Mouse (Mus musculus): ENCODE measurements around the gene Zfp710. TPM values are rescaled to one million over a fixed set of nuclear protein-coding genes. Genes with fewer than 3 reads are reported as not detected.
"Not testable (repeated sequence)": the region's sequence is repeated elsewhere in the genome, so short reads cannot be mapped to it uniquely, and the experiment has no call there.

Zfp710 gene
- total RNA-seq (2015; ENCODE audit: low replicate concordance) (6.9 and 8.8 TPM in 2 replicates), total RNA-seq (2017; ENCODE audit: low replicate concordance) (5.1 and 6.0 TPM in 2 replicates)

- ATAC-seq (replicated peaks; ENCODE audit: low FRiP score, poor library complexity, severe bottlenecking) = peak; percentile 28; the same call in 1 of the 2 replicates
These were observed at the start of gene Zfp710 for GRCm38 (mm10) chr7:80024521-80025390. Zfp710 (plus strand) TSS chr7:80024814.

DNA sequence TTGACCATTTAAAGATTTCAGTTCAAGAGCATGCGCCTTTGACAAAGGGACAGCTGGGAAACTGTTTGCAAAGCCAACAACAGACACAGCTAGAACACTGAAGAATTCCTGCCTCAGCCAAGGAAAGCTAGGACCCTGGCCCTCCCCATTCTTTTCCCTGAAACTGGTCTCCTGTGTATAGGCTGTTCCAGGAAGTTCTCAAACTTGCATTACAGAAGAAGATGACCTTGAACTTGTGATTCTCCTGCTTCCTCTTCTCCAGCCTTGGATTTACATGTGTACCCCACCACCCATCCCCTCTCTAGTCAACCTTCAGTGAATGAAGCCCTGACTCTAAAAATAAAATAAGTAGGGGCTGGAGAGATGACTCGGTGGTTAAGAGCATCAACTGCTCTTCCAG is 49.3 kb upstream of the Zfp710 start:
- no peak for ATAC-seq (replicated peaks; ENCODE audit: low FRiP score, poor library complexity, severe bottlenecking)

DNA sequence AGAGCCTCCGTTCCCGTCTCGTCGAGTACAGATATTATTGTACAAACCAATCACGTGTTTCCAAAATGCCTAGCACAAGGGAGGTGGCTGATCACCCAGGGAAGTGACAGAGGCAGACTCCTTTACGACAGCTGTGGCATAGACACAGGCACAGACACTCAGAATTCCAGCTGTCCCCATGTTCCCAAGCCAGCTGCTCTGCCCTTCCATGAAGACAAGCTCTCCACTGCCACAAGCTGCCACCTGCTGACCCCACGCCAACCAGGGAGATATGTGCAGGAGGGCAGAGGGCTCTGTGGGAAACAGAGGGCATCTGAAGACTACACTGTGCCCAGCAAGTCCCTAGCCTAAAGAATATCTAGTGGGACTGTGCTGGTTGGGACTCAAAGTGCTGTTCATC is 37.9 kb upstream of the Zfp710 start:
- ATAC-seq (replicated peaks; ENCODE audit: low FRiP score, poor library complexity, severe bottlenecking) = peak; percentile 35; the same call in 1 of the 2 replicates

DNA sequence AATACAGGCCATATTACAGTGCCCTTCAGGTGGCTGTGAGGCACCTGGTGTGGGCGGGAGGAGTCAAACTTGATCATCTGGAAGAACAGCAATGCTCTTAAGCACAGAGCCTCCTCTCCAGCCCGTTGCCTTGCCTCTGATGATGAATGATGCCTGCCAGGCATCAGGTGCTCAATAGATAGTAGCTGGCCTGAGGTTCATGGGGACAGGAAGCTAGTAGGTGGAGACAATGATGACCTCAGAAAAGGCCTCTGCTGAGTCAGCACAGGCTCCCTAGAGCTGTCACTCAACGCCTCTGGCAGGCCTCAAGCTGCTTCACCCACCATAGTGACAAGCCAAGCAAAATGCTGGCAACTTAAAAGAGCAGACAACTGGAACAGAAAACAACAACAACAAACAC is 36.9 kb upstream of the Zfp710 start:
- ATAC-seq (replicated peaks; ENCODE audit: low FRiP score, poor library complexity, severe bottlenecking) = no peak

DNA sequence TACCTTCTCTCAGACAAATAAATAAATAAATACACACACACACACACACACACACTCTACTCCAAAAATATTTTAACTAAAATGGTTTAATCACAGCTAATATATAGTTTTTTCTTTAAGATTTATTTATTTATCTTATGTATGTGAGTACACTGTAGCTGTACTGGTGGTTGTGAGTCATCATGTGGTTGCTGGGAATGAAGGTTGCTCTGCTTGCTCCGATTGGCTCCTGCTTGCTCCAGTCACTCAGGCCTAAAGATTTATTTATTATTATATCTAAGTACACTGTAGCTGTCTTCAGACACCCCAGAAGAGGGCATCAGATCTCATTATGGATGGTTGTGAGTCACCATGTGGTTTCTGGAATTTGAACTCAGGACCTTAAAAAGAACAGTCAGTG is 36.1 kb upstream of the Zfp710 start:
- not testable (repeated sequence) for ATAC-seq (replicated peaks; ENCODE audit: low FRiP score, poor library complexity, severe bottlenecking)

- no peak for ATAC-seq (replicated peaks; ENCODE audit: low FRiP score, poor library complexity, severe bottlenecking)
These were observed 30.1 kb upstream of the Zfp710 start for GRCm38 (mm10) chr7:79994476-79994875.

GRCm38 (mm10) chr7:79997761-79998160 is 26.9 kb upstream of the Zfp710 start:
- no peak for ATAC-seq (replicated peaks; ENCODE audit: low FRiP score, poor library complexity, severe bottlenecking)

DNA sequence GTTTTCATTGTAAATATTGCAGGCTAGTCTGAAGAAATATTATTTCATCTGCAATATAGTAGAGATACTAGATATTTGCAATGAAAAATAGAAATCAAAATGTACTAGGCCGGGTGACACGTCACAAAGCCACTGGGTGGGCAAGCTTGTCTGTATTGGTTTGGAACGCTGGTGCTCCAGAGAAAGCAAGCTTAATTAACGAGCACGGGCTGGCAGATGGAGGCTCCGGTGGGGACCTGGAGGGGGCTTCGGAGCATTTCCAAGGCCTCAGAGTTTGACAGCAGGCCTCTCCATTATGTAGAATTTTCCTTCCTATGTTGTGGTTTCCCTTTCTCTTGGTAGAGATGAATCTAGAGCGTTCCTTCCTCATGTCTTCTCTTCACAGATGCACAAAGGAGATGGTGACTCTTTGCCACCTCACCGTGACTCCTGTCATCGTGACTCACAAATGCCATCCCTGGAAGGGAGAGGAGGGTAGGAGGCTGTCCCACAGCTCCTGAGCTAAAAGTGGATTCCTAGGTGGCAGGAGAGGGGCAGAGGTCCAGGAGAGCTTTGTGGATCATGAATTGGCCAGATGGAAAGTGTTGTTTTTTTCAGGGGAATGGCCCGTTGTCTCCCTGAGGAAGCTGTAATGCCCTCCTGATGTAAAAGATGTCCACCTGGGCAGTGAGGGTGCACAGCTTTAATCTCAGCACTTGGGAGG is 22.1 kb upstream of the Zfp710 start:
- ATAC-seq (replicated peaks; ENCODE audit: low FRiP score, poor library complexity, severe bottlenecking) = no peak

DNA sequence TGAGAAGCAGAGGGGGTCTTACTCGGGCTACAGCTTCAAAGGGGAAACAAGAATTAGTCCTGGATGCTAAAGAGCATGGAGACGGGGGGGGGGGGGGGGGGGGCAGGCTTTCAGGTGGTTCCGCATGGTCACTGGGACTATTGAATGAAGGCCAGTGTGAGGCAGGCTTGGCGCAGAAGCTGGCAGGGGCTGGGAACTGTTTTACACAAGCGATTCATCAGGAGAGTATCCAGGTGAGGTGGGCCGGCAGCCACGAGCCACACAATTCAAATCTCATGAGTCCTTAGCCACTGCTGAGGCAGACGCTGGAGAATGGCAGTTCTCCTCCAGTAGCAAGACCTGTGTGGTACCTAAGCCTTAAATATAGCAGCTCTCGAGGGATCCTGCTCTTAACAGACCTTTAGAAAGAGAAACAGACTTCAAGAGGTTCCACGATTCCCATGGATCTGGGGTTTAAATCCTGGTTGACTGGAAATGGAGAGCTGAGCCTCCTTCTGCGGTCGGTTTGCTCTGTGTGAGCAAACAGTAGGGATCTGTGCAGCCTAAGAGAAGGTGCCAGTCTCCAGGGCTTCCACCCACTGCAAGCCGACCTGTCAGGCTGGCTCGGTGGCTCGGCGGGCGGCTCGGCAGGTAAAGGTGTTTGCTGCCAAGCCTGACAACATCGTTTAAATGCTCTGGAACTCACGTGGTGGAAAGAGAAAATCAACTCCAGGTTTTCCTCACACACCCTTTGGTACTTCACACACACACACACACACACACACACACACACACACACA is 19.6 kb upstream of the Zfp710 start:
- no peak for ATAC-seq (replicated peaks; ENCODE audit: low FRiP score, poor library complexity, severe bottlenecking)

DNA sequence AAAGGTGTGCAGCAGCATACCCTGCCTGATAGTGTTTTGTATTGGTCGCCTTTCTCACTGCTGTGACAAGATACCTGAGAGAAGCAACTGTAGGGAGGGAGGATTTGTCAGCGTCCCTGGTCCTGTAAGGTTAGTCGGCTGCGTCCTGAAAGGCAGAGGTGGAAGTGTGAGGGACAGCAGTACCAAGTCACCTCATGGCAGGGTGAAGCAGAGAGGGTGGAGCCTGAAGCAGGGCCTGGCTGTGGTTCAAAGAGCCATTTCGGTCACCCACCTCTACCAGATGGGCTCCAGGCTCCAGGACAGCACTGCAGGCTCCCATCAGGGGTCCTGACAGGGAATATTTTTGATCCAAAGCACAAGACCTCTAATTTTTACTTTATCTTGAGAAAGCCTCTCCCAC is 13.9 kb upstream of the Zfp710 start:
- ATAC-seq (replicated peaks; ENCODE audit: low FRiP score, poor library complexity, severe bottlenecking) = no peak

DNA sequence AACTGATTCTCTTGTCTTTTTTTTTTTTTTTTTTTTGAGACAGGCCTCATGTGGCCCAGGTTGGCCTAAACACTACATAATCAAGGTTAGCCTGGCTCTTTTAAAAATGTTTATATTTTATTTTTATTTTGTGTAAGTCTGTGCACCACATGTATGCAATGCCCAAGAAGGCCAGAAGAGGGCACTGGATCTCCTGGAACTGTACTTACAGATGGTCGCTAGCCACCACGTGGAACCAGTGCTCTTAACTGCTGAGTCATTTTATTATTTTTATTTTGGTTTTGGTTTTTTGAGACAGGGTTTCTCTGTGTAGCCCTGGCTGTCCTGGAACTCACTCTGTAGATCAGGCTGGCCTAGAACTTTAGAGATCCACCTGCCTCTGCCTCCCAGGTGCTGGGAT is 13.1 kb upstream of the Zfp710 start:
- ATAC-seq (replicated peaks; ENCODE audit: low FRiP score, poor library complexity, severe bottlenecking) = 0 out of 2 replicates have a peak, but pooled peaks have one; percentile 60

DNA sequence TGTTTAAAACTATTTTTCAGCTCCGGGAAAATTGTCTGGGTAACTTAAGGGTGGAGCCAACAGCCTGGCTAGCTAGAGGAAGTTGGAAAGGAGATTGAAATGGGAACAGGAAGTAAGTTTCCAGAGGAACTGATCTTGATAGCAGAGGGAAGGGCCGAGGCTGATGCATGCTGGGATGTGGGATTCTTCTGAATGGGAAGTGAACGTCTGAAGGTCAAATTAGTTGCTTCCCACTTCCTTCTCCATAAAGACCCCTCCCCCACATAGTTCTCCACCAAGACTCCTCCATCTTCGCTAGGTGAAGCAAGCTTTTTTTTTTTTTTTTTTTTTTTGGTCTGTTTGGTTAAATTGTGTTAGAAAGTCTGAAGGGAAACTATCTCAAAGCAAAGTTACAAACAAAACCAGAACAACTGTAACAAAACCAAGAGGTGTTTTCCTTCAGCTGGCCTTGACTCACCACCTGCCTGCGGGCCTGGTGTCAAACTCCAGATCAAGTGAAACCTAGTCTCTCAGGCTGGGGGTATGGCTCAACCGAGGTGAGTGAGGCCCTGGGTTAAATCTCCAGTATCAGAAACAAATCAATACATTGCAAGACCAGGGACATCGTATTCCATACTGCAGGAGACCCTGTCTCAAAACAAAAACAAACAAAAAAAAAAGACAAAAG is 10.6 kb upstream of the Zfp710 start:
- no peak for ATAC-seq (replicated peaks; ENCODE audit: low FRiP score, poor library complexity, severe bottlenecking)

DNA sequence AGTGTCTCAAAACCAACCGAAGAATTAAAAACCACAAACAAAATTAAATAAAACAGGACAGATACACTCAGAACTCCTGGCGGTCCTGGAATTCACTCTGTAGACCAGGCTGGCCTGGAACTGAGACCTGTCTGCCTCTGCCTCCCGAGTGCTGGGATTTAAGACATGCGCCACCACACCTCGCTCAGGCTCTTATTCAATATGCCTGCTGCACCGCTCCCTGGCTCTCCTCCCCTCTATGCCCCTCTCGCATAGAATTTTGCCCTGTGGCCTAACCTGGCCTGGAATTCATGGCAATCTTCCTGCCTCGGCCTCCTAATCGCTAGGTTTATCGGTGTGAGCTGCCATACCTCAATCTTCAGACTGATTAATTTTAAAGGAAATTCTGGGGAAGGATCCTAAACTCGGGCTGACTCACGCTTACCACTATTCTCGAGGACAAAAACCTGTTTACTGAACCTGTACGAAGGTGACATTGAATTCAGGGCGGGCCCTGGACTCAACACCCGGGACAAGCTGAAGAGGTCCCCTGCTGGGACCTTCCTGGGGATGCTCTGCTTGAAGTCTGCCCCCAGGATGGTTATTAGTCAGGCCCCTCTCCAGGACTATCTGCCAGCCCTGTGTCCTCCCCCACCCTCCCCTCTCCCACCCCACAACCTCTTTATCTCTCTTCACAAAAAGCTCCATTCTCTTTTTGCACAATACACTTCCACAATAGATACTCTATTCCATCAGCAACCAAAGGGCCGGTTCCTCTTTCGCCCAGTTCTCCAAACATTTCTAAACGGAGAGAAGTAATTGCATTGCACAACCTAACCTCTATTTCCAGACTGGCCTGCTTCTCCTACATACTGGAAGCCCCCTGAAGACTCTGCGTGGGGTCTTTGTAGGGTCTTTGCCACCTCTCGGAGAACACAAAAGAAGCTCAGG is 9.5 kb upstream of the Zfp710 start:
- ATAC-seq (replicated peaks; ENCODE audit: low FRiP score, poor library complexity, severe bottlenecking) = no peak

- ATAC-seq (replicated peaks; ENCODE audit: low FRiP score, poor library complexity, severe bottlenecking) = no peak
These were observed 5.8 kb upstream of the Zfp710 start for GRCm38 (mm10) chr7:80018506-80019452.

DNA sequence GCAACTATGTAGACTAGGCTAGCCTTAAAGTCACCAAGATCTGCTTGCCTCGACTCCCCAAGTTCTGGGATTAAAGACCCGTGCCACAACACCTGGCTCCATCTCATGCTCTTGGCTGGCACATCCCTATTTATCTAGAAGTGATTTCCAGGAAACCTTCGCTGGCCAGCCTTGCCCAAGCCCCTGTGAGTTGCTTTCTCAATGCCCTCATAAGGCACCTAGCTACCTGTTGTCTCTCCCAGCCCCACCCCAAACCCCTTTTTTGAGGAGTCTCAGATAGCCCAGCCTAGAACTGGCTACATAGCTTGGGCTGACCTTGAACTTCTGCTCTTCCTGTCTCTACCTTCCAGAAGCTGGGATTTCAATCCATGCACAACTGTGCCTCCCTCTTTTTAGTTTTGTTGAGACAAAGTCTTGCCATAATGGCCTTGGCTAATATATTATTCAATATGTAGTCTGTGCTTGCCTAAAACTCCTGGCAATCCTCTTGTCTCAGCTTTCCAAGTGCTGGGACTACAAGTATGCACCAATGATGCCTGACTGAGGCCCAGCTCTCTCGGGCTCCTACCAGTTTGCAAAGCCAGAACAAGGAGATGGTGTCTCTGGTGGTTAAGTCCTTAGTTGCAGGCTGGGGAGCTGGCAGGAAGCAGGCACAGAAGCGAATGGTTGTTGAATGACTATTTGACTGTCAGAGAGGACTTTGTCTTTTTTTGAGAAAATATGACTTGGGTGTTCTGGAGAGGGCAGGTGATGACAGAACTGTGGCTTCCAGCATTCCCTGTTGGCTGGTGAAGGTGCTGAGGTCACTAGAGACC is 786 bp upstream of the Zfp710 start:
- no peak for ATAC-seq (replicated peaks; ENCODE audit: low FRiP score, poor library complexity, severe bottlenecking)

DNA sequence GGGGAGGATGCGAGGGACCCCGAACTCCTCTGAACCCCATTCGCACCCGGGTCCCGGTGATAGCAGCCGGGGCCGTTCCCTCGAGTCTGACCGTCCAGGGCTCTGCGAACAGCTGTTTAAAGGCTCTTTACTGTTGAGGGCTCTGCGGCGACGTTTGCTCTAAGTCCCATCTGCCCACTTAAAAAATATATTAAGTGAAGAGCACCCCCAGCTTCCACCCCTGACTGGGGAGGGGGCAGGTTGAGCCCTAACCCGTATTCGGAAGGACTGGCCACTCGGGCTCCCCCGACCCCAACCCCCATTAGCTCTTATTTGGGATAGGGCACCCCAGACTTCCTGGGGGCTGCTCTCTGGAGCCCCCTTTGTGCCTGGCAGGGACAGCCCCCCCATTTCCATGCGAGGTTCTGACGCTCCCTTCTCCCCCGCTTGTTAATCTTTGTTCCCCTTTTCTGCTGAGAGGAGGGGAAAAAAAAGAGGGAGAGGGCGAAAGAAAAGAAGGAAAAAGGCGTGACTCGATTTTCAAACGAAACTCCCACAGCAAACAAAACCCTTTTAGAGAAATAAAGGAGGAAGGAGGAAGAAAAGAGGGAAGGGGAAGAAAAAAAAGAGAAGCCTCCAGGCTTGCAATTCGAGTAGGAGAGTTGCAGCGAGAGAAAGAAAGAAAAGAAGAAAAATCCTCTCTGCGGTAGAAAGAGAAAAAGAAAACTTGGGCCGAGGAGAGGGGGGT is 940 bp downstream of the Zfp710 start:
- ATAC-seq (replicated peaks; ENCODE audit: low FRiP score, poor library complexity, severe bottlenecking) = no peak
